Mouse (Mus musculus): Measurements from ENCODE around the gene Slc34a3.
A peak's percentile ranks its signal among the peaks of the same experiment; 100 is the strongest.

Slc34a3 gene

DNA sequence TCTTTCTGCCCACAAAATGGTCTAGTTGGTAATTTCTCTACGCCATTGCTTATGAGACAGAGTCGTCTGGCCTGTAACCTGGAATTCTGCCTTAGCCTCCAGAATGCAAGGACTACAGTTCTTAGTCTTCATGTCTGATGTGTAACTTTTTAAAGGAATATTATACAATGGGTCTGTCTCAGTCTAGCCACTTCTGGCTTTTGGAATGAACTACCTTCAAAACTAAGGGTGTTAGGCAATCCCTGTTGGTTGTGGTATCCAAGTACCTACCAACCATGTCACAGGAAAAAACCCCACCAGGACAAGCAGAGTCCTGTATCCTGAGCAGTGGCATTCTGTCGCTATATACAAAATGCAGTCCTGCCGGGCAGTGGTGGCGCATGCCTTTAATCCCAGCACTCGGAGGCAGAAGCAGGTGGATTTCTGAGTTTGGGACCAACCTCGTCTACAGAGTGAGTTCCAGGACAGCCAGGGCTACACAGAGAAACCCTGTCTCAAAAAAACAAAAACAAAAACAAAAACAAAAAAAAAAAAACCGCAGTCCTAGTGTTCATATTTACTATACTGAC lies 8.3 kb downstream of the Slc34a3 start:
- DNase-seq (ENCODE audit: low spot score in 2 of 2) = no peak

DNA sequence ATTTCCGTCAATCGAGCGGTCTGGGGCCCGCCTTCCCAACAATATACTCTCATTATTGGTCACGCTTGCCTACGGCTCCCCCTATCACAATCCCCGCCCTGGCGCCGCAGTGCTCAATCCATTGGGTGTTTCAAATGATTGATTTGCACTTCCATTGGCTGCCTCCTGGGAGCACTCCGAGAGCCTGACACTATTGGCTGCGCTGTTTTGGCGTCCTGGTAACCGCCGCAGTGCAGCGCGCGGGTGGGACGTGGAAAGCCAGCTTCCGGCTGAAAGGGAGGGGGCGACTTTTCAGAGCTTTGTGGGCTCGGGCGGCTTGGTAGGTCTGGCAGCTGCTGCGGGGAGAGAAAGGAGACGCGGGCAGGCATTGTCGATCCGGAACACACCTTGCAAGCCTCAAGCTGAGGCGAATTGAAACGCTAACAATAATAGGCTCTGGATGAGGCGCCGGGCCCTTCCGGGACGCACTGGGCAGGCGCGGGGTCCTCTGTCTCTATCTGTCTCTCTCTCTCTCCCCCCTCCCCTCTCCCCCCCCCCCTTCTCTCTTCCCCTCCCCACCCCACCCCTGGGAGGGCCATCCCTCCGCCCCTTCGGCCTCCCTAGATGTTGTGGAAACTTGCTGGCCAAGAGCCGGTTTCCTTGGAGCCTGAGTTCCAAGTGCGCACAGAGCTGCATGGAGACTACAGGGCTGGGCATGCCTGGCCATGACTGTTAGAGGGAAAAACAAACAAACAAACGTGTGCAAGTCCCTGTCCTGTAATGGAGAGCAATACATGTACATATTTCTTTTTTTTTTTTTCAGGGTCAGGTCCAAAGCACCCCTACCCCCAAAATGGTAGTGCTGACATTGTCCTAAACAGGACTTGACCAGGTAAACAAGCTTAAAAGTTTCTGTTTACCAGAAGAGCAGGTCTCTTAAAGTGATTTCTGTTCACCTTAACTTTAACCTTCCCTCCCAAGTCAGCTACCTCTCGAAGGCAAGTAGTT lies 9.1 kb downstream of the Slc34a3 start:
- peak; percentile 99 for DNase-seq (ENCODE audit: low spot score in 2 of 2)

DNA sequence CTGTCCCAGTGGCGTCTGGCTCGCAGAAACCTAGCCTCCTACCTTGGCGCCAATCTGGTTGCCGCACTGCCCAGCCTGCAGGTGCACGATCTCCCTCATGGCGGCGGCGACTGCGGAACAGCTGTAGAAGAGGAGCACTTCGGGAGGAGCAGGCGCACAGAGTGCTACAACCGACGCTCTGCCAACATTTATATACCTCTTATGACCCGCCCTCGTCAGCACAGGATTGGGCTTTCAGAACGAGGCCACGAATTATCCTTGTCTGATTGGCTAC lies 9.7 kb downstream of the Slc34a3 start, which contains the start of gene Tubb4b:
Tubb4b (minus strand) TSS at position 211 of the 274 bp plus-strand sequence.
- DNase-seq (ENCODE audit: low spot score in 2 of 2) = no peak

DNA sequence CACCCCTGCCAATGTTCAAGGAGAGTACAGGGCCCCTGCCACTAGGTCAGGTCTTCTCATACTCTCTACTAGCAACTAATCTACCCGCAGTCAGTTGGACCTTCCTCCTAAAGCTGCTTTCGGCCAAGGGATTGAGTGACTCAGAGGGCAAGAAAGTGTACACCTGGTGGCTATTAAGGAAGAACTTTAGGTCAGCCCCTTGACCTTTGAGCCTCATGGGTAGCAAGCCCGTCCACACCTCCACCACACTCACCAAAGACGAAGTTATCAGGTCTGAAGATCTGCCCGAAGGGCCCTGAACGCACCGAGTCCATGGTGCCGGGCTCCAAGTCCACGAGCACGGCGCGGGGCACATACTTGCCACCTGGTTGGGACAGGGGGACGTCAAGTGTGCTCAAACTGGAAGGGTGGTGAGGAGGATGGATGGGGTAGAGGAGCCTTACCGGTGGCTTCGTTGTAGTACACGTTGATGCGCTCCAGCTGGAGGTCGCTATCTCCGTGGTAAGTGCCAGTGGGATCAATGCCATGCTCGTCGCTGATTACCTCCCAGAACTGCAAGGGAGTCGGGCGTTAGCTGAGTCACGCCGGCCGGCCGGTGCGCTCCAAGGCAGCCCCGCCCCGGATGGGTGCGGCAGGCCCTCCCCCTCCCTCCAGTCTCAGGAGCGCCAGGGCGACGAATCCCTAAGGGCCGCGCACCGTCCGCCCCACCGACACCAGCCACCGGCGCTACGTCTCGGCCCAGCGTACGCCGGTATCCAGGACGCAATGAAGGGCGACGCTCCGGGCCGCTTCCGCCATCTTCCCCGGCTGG lies 10.3 kb downstream of the Slc34a3 start:
- peak; percentile 73 to 75 for DNase-seq (ENCODE audit: low spot score in 2 of 2)

DNA sequence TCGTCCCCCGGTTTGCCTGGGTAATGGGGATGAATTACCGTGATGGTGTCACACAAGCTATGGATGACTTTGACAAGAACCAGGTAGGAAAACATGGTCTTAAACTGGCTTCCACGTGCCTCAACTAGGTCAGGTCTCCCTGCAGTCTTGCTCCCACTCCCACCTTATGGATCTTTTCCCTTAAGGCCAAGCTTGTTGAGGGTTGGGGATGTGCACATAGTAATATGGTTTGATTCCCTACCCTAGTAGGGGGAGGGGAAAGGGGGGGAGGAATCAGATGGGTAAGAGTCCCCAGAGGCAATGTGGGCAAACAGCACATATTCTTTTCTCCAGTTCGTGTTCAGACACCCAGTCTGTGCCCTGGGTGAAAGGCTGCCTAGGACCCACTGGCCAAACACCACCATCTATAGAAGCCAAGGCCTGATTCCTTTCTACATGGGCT lies 12.8 kb downstream of the Slc34a3 start:
- no peak for DNase-seq (ENCODE audit: low spot score in 2 of 2)

DNA sequence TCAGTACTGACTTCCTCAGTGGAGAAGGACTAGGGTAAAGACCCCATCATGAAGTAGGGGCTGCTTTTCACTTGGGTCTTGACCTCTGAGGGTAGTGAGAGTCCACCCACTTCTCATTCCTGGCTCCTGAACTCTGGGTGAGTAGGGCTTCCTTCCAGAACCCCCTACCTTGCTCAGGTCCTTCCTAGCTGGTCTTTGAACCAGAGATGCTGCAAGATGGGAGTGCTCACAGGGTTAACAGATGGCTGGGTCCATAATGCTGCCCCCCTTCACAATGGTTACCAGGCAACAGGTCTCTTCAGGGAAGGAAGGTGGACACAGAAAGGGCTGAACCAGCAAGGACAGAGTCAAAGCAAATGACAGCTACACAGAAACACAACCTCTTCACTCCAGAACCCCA lies 15.7 kb downstream of the Slc34a3 start, which contains the start of gene Fam166a:
Fam166a (plus strand) TSS at position 301 of the 400 bp plus-strand sequence.
- no peak for DNase-seq (ENCODE audit: low spot score in 2 of 2)

DNA sequence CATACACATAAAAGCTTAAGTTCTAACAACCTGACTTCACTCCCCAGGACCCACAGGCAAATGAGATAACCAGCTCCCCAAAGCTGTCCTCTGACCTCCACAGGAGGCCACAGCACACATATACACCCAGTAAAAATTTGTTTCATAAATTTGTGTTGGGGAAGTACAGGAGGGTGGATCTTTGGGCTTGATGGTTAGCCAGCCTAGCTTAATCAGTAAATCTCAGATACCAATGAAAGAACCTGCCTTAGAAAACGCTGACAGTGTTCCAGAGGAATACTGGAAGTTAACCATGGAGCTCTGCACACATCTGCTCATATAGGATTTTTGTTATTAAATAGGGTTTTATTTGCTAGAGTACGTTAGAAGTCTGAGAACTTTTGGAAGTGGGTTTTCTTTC lies 16.5 kb downstream of the Slc34a3 start:
- DNase-seq (ENCODE audit: low spot score in 2 of 2) = no peak

DNA sequence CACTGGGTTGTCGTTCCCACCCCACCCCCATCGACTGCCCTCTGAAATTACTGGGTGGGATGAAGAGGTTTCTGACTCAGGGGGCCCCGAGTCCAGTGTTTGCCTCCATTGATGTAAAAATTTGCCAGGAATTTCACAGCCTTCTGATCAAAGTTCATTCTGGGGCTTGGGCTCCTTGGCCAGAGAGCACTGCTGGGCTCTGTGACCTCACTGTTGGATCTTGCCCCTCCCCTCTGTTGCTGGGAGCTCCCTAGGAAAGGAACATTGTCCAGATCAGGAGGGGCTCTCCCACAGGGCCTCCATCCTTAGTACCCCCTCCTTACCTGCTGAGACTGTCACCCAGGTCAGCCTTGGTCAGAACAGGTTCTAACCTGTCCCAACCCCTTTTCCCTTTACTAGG lies 19.7 kb downstream of the Slc34a3 start, which contains the start of gene Stpg3:
Stpg3 (minus strand) TSS at position 194 of the 400 bp plus-strand sequence.
- DNase-seq (ENCODE audit: low spot score in 2 of 2) = no peak

DNA sequence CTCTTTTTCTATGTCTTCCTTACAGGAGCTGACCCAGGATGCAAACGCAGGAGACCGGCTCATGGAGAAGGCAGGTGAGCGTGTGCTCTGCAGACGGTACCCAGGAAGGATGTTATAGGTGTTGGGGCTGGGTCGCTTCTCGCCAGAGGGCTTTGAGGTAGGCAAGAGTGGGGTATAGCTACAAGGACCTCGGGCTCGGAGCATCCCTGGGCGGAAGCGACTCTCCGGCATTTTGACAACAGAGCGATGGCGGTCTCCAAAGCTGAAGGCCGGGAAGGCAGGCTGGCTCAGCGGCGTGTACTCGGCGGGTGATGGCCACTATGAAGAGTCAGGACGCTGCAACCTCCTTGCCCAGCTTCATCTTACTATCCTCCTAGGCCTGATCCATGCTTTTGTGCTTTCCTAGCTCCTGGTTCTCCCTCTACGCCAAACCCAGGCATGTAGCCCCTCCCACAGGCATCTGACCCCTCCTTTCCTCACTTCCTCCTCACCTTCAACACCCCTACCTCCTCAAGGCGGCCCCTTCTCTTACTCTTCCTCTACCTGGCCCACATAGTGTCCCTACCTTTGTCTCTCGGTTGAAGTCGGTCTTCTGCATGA lies 20.8 kb downstream of the Slc34a3 start:
- no peak for DNase-seq (ENCODE audit: low spot score in 2 of 2)

DNA sequence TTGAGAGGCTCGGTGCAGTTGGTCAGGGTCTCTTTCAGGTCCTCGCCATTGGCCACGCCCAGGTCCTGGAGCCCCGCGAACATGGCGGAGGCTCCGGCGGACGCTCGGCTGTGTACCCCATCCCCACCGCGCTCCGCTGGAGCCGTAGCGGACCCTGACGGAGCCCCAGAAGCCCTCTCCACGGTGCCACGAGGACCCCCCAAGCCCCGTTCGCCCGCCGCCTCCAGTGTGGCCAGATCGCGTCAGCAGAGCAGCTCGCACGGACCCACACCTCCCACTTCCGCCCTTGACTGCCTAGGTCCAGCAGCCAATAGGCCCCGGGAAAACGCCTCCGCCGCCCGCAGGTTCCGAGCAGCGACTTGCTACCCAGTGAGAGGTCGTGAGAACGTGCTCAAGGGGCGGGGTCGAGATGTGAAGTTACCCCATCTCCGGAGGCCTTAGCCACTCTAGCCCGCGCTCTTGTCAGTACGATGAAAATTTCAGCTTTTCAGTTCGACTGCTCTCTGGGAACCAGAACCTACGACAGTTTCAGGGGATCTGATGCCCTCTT lies 23.0 kb downstream of the Slc34a3 start, which contains the start of gene Nelfb:
Nelfb (minus strand) TSS at position 369 of the 550 bp plus-strand sequence.
- DNase-seq (ENCODE audit: low spot score in 2 of 2) = peak; percentile 79 to 86

DNA sequence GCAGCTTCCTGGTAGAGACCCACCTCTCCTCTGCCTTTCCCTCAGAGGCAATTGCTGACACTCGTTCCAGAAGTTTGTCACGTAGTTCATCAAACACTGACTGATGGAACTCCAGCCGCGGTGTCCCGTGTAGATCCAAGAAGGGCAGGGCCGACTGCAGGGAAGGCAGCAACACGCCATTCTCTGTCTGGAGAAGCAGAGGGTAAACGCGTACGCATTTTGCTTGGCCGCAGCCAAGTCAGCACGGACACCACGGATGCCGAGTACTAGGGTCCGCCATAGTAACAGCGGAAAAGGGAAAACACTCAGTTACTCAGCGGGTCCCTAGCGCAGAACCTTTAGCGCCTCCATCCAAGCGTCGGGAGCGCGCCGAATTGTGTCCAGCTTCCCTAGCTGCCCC lies 23.5 kb downstream of the Slc34a3 start:
- DNase-seq (ENCODE audit: low spot score in 2 of 2) = peak in 1 of 2 experiments; percentile 28

DNA sequence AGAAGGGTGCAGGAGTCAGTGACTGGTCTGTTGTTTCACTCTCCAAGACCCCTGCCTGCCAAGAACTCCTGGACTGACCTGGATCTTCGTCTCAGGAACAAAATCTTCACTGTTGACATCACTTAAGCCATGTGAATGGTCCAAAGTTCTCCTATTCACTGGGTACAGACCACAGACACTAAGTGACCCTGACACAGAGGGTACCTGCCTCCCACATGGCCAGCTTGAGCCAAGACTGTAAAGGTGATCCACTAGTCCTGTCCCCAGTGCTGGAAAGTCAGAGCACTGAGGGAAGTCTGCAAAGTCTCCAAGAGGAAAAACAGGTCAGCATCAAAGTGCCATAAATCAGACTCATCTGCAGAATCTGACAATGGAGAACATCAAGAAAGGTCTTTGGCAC lies 26.6 kb downstream of the Slc34a3 start:
- no peak for DNase-seq (ENCODE audit: low spot score in 2 of 2)

DNA sequence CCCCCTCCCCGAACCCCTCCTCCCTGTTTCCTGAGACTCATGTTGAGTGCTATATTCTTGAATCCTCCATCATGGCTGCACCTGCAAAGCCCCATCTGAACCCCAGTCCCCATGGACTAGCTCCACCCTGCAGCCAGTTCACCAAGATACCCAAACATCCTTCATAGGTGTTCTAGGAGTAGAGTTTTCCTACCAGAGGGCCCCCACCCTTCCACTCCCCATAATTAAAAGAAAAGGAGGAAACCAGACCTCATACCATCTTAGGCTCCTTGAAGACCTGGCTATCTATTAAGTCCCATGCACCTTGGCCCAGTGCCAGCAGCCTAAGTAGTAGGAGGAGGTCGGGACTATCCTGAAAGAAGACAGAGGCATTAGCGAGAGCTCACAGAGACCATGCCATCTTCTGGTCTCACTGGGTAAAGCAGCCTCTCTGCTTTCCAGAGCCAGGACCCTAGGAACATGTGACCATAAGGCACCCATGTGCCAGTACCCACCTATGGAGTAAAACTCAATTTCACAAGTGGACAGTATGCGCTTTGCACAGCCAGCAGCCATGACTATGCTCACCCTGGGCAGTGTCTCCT lies 30.4 kb downstream of the Slc34a3 start:
- no peak for DNase-seq (ENCODE audit: low spot score in 2 of 2)

DNA sequence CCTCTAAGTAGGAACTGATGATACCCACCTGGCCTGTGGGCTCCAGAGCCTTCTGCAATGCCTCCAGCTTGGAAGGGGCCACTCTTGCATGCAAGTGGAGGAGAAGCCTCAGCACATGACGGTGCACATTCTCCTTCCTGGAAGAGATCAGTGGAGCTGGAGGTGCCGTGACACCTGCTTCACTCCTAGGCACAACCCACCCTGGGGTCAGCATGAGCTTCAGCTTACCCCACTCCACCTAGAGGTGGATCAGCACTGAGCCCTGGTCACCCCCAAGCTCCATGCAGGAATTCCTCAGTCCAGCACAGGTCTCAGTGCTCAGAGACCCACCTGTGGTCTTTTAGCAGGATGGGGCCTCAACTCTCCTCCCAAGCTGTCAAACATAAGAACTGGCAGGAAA lies 33.5 kb downstream of the Slc34a3 start:
- DNase-seq (ENCODE audit: low spot score in 2 of 2) = no peak

DNA sequence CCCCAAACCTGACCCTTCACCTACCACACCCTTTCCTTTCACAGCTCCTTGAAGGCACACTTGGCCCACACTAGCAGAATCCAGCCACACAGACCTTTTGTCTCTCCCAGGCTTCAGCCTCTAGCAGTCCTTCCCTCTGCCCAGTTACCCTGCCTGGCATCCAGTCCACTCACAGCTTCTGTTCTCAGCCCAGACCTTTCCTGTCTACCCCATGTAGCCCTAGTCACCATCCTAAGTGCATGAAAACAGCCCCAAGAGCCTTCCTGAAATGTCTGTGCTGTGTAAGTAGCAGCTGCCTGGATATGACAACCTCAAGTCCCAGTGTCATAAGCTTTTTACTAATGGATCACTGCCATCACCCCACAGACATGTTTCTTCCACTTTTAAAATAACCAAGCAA lies 36.2 kb downstream of the Slc34a3 start:
- no peak for DNase-seq (ENCODE audit: low spot score in 2 of 2)

DNA sequence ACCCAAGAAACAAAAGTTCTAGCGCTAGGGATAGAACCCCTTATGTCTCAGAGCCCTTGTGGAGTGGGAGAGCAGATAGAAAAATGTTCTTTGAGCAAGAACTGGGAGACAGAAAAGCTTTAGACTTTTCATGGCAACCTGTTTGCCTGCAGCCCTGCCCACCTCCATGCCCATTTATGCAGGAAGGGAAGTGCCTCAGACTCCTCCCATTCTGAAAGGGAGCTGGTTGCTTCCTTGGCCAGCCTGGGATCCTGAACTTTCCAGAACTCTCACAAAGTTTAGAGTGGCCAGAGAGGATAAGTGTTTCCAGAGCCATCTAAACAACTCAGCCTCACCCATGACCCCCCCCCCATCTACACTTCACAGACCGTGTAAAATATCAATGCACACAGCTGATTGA lies 37.0 kb downstream of the Slc34a3 start:
- no peak for DNase-seq (ENCODE audit: low spot score in 2 of 2)

DNA sequence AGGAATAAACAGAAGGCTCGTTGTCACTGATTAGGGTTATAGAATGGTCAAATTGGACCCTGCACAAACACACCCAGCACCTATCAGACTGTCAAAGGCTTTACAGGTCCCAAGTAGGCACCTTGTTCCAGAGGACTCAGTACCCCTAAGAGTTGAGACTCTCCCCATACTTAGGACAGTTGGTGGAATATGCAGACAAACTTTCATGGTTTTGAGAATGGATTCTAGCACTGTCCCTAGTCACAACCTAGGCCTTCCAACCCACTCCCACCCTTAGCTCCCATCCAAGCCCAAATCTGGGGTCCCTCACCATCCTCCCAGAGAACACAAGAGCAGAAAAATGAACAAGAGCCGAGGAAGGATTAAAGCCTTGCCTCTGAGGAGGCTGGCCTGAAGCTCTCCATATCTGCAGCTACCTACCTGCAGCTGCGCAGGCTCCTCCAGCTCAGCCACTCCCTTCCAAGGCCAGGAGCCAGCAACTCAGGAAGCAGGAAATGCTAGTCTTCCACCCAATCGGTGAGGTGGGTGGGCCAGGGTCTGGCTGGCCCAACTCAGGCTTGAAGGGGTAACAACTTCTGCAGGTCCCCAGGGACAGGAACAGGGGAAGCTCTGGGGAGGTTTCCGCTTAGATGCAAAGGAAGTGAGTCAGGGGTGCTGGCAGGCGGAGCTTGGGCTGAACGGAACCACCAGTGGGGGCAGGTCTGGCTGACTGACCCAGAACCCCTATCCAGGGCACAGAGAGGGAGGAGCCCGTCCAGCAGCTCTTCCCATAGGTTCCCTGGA lies 37.8 kb downstream of the Slc34a3 start, which contains the start of gene Tor4a:
Tor4a (minus strand) TSS at position 715 of the 783 bp plus-strand sequence.
- DNase-seq (ENCODE audit: low spot score in 2 of 2) = no peak

DNA sequence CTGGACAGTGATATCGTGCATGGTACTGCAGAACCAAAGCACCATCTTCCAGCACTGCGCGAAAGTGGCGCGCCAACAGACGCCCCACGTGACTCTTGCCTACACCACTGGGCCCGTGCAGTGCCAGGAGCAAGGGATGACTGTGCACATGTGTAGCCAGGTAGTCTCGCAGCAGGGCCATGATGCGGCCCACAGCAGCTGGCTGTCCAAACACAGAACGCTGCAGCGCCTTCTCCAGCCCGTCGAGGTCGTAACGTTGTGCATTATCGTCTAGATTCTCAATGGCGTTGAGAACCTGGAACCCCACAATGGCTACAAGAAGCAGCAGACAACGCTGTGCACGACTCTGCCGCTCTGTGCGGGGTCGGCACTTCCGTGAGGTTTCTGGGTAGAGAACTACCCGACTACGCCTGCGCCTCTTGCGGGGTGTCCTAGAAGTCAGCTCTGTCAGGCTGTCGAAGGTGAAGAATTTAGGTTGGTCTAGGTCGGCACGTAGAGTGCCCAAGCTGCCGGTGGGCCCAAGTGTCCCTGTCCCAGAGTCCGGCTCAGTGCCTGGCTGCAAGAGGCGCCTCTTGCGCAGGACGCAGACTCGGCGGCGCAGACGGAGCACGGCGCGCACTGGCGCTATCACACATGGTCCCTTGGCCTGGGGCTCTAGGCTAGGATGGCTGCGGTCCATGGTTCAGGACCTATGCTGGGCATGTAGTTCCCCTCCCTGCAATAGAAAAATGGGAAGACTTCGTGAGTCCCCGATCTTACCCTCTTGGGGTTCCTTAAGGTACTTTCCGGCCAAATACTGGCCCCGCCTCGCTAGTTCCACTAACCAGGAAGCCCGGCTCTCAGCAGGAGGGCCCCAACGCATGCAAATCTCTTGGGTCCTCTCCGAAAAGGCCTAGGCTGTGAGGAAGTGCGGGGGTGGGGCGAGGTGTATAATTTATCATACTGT lies 38.7 kb downstream of the Slc34a3 start:
- no peak for DNase-seq (ENCODE audit: low spot score in 2 of 2)
